Mouse (Mus musculus) urinary bladder, postnatal 36 days (tissue): Measurements from ENCODE around the gene Crybg1.
"Not testable (repeated sequence)": the region's sequence is repeated elsewhere in the genome, so short reads cannot be mapped to it uniquely, and the experiment has no call there.

Experiments
- DNase-seq, 2 experiments: peaks; one replicate each; pipeline ENCODE4 v3.0.0; 2022; ENCODE audit warnings: low spot score in 2 of 2, mixed read lengths in 1 of 2

The Crybg1 gene

DNA sequence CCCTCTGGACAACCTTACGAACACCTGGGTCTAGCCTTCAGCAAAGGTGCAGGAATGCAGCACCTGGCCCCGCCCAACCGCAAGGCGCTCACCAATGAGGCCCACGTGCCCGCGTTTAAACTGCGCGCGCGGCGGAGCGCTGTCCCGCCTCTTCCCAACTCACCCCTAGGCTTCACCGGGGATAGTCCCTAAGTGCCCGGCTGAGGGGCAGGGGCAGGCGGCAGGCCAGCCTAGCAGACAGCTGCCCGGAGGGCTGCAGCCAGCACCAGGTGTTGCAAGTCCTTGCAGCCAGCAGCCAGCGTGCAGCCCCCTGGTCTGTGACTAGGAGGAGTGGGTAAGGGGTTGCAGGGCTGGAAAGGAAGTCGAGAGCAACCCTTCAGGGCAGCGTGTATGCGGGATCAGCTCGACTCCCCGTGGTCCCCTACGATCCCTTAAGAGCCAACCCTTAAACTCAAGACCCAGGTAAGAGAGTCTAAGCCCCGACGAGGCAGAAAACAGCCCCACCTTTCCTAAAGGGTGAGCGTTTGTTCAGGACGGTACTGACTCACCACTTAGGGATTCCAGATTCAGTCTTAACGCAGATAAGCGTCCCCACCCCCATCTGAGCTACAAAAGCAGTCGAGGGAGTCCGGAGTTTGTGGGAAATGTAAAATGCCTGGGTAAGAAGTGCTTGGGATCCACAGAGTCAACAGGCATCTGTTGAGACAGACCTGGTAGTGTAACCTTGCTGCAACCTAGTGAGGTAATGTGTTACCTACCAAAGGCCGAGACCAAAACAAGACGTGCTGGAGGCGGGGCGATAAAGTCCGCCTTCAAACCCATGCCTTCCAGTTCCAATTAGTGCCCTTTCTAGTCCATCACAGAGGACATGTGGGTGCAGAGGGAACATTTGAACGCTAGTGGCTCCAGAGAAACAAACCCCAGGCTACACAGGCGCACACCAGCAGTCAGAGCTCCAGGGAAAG is 142.7 kb downstream of the Crybg1 start:
- DNase-seq = peak; percentile 46 to 62

DNA sequence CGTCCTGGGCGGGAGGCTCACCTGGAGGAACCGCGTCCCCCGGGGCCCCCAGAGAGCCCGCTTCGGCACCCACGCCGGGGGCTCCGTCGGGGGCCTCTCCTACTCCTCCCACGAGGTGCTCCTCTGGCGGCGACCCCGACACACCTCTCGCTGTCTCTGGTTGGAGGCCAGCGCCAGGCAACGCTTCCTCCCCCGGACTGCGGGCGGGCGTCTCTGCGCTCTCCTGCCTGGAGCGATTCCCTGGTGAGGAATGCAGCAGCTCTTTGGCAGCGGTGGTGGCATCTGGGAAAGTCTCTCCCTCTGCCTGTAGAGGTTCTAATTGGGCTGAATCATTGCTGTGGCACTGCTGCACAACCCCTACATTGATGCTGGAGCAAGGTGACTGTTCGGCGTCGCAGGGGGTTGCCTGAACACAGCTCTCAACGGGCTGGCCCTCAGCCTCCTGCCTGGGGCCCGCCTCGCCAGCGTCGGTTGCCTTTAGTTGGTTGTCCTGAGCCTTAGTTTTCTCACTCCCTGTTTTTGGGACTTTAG is 144.4 kb downstream of the Crybg1 start:
- peak in 1 of 2 experiments; percentile 24 for DNase-seq

DNA sequence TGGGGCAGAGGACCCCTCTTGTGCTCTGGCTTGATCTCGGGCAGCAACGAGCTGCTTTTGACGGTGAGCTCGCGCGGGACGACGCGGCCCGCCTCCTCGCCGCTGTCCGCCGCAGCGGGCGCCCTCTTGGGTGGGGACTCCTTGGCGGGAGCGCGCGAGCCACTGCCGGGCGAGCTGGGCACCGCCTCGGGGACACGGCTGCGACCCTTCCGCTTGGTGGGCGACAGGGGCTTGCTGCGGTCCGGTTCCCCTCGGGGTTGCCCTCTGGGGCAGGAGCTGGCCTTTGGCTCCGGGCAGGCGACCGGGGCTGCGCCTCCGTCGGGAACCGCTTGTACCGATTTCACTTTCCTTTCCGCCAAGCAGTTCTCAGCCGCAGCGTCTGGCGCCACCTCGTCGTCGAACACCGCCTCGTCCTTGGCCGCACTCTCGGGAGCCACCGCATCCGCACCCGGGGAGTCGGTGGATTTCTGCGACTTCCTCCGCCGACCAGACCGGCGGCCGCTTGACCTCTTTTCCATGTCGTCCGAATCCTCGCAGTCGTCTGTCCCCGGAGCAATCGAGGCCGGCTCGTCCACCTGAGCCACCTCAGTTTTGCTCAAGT is 145.0 kb downstream of the Crybg1 start:
- peak; percentile 54 to 71 for DNase-seq

DNA sequence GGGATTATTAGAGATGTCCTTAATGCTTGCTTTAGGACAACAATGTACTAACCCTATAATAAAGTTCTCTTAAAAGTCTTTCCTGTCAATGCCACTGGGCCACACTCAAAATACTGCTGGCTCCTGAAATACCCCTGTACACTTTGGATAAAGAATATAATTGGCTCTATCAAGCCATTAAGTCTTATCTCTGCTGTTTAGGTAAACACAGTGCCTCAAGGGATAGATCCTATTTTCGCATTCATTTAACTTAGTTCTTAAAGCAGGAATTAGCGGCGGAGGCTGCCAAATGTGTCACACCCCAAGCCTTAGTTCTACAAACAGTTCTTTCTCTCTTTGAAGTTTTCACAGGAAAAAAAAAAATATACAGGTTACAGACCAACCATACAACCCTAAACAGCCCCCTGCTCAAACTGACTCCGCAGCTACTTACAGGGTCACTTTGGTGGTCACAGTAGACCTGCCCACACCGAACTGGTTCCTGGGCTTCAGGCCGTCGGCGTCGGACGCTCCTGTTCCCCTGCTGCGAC is 145.6 kb downstream of the Crybg1 start:
- no peak for DNase-seq

DNA sequence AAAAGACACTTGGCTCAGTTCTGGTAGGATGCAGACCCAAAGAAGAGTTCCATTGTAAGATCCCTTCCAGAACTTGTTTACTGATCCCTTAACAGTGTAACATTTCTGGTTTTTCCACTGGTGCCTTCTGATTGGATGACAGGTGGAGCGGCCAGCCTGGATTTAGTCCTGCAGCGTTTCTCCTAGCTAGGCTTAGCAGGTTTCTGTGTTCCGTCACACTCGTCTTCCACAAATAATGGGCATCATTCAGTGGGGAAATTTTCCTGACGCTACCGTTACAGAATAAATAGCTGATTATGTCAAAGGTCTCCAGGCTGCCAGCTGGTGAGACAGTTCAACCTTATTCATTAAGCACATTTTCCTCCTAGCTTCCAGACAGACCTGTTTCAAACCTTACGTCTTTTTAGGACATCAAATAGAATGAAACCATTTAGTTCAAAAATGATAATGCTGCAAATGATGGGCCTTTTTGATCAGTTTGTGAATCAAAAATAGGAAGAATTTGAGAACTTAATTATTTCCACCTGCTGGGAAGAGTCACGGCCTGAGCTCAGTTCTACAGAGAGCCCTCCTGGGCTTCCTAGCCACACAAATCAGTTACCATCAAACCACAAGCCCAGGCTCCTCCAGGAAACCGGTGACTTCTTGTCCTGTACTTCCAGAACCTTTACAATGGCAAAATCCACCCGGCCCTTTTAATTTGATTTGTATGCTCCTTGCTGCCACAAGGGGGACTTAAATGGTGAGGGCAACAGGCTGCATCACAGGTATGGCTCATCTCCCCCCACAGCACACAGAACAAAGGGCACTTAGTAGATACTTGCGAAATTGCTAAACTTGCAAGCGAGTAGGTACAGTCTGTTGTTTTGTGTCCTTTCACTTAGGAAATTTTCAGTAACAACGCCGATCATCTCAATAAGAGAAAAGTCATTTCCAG is 146.4 kb downstream of the Crybg1 start:
- no peak for DNase-seq

DNA sequence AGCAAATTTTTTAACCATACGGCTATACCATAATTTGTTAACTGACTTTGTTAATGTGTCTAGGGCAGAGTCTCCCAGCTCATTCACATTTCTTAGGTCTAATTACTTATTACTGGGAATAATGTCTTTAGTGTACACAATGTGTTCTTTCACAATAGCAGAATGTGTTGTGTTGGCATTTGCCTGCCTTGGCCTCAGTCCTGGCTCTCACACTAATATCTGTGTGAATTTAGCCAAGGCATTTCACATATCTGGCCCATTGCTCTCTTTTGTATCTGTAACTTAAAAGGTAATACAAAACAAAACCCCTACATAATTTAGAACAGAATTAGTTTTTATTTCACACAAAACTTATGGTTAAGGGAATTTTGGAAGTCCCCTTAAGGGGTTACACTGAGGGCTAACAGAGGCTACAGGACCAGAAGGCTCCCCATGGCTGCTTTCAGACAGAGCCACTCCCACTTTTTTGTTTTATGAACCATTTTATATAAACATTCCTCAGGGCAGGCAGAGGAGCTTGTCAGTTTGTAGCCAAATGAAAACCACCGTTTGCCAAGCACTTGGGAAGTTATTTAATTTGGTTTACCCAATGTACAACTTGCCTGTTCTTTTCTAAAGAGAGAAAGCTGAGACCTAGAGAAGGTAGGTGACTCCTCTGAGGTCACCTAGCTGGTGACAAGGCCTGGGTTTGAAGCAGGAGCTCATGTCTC is 148.3 kb downstream of the Crybg1 start:
- no peak for DNase-seq

DNA sequence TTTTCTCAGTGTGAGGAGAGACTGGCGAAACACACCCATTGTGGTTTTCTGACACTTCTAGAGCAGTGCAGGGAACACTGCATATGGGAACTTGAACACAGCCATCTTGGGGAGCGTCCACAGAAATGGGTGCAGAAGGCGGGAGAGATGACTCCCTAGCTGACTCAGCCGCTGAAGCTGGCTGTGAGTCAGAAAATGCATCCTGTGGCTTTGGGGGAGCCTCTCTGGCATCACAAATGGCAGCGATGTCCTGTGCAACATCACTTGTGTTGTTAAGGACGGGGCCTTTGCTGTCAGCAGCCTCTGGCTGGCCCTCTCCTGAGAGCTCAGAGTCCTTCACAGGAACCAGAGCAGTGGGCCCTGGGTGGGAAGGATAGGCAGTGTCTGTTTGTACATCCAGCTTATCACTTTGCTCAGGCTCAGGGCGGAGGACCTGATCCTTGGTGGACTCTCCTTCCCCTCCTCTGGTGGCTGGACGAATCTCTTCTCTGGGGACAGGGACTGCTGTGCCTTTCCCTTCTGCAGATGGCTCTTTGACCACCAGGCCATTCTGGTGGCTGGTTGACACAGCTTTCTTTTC is 150.1 kb downstream of the Crybg1 start:
- no peak for DNase-seq

DNA sequence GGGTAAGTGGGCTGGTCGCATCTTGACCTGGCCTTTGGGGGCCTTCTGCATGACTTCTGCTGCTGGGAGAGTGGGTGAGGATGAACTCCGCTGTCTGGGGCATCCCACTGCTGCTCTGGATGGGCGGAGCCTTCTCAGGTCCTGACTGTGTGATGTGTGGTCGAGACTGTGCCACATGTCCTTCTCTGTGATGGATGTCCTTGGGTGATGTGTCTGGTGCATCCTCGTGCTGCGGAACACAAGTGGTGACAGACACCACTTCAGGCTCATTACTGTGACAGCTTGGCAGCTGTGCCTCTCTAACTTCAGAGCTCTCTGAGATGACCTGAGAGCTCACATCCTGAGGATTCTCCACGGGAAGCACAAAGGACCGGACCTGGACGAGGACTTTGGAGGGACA is 150.6 kb downstream of the Crybg1 start:
- no peak for DNase-seq

DNA sequence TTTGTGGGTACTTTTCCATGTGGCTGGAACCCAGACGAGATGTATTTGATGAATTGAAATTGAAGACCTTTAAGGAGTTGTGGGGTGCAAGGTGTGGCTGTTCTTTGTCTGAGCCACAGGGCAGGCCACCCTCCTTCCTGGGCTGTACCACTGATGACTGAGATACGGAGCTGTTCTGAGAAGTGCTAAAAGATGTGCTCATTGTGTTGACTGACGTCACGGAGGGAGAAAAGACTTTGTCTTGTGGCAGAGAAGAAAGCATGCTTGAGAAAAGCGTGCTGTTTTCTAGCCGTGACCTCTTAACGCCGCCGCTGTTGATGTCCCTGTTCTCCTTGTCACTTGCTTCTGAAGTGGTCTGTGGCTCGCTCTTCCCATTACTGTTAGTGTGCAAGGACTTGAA is 151.4 kb downstream of the Crybg1 start:
- no peak for DNase-seq

DNA sequence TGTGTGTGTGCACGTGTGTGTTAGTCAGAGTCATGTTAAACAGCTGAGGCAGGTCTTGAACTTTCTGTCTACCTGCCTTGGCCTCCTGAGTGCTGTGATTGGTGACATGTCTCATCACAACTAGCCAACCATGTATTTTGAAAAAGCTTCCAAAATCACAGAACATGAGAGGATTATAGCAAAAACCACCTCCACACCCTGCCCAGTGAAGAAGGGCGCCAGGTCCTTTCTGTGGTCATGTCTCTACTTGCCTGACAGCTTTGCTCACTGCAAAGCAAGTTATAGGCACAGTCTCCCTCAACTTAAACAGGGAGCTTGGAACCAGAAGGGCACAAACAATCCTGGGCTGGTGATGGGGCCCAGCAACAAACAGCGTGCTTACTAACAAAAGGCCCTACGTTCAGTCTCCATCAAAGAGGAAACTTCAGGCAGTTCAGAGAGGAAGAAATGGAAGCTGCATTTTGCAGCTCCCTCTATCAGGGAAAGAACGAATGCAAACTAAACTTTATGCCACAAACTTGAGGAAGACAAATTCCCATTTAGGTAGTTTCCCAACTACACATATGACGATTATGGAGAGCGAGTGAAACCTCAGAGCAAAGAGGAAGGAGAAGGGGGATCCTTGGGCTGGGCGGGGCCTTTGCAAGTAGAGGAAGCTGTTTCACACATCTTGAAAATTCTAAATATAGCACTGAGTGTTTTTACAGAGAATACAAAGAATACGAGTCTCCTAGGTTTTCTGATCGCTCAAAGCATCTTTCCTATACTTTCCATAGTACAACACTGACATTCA is 152.6 kb downstream of the Crybg1 start:
- no peak for DNase-seq

DNA sequence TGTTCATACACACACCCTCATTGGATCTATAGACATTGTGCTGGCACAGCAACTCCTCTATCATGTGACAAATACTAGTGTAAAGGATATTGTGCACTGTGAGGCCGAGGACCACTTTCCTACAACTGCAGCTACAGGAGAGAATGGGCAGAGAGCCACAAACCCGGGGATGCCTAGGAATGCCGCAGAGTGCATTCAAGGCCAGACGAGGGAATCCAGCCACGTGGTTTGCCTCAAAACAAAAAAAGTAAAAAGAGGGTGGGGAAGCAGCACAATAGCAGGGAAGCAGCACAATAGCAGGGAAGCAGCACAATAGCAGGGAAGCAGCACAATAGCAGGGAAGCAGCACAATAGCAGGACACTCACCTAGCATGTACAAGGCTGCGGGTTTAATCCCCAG is 155.5 kb downstream of the Crybg1 start:
- no peak for DNase-seq

DNA sequence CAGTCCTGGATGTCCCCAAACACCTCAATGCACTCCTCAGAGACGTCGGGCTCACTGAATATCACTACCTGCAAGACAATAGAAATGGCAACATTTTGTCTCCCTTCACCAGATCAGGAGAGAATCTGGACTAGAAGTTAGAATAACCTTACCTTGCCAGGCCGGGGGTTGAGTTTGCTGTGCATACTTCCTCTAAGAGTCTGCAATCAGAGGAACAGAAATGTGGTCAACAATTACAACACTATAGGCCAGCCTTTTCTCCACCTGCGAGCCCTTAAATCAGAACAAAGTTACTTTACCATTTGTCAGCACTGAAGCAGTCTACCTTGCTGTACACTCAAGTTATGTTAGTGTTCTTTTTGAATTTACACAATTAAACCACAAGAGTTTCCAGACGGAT is 156.1 kb downstream of the Crybg1 start:
- no peak for DNase-seq

DNA sequence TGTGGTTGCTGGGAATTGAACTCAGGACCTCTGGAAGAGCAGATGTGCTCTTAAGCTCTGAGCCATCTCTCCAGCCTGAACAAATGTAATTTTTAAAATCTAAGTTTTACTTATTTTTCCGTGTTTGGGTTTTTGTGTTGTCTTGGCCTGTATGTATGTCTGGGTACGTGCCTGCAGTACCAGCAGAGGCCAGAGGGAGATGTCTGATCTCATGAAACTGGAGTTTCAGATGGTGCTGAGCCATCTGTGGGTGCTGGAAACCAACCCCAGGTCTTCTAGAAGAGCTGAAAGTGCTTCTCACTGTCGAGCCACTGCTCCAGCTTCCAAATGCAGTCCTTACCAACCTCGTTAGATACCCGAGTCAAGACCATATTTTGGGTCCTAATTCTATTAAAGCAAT is 157.4 kb downstream of the Crybg1 start:
- no peak for DNase-seq

DNA sequence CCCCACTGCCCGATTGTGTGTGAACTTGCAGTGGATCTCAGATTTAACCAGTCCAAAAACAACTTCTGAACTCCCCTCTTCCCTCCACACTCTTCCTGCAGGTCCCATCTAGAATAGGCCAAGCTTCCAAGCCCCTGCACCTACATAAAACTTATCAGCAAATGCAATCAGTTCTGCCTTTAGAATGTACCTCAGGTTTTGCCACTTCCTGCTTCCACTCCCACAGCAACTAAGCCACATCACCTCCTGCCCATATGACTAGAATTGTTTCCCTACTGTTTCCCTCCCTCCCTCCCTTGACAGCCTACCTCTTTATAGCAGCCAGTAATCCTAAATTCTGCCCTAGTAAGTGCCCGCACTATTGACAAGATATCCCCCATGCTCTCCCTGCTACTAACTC is 164.8 kb downstream of the Crybg1 start:
- DNase-seq = no peak

DNA sequence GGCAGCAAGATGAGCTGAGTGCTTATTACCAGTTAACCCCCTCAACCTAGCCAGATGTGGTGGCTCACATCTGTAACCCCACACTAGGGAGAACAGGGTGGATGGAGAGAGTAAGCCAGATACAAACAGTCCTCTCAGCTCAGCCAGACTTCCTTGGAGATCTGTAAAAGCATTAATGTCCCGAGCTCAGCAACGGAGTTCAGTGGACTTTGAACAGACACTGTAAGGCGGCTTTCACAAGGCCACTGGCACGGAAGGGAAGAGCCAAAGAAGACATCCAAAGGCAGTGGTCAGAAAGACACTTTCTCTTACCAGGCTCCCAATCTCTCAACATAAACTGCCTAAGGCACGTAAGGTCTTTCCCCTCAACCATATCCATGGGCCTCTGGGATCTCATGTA is 165.4 kb downstream of the Crybg1 start:
- no peak for DNase-seq

DNA sequence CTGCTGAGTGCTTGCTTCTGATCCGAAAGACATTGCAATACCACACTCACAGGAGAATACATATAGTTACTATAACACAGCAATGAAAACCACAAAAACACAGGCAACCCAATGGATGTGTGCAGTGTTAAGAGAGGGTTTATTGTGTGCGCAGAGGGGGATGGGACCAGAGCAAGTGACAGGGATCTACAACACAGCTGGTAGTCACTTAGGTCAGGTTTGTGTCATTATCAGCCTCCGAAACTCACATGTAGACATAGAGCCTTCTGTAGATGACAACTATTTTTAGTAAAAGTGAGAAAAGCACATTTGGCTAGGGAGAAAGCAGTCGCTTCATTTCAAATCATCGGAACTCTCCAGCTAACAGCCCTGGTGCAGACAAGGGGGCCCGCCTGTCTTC is 166.2 kb downstream of the Crybg1 start:
- no peak for DNase-seq

DNA sequence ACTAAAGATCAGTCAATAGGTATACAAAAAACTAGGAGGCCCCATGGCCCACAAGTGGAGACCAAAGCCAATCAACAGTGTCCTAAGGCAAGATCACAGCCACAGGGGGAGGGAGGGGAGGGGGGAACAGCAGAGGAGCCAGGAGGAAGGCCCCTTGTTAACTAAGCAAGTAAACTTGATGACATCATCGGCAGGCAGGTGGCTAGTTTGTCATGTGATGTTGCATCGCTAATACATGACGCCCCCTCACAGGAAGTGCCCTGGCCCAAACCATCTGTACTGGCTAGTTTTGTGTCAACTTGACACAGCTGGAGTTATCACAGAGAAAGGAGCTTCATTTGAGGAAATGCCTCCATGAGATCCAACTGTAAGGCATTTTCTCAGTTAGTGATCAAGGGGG is 167.9 kb downstream of the Crybg1 start:
- DNase-seq = not testable (repeated sequence)

DNA sequence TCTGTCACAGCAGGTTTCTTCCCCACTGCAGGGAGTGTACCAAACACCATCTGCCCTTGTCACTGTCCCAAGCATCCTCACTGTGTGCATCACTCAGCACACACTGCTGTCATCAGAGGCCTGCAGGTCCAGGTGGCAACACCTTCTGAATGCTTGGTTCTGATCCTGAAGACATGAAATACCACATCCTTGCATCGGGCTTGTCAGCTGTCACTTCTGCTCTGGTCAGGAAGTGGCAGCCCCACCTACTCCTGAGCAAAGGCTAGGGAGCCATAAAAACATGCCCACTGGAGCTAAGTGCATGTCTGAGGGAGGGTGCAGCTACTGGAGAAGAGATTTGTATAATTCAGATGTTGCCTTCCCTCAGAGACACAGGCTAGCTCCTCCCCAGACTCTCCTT is 168.6 kb downstream of the Crybg1 start:
- DNase-seq = no peak

DNA sequence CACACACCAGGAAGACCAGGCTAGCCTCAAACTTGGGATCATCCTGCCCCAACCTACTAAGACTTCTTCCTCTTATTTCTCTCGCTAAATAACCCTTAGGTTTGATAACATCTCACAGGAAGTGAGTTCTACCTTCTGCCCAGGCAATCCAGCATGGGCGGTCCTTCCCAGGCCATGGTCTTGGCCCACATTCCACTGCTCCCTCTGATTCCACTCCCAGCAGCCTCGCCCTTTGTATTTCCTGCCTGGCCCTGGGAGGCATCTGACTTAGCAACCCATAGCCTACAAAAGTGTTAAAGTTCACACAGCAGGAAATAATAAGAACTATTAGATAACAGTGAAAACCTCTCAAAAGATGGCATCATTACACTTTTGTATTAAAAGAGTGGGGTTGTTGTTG is 171.3 kb downstream of the Crybg1 start:
- DNase-seq = peak in 1 of 2 experiments; percentile 54

DNA sequence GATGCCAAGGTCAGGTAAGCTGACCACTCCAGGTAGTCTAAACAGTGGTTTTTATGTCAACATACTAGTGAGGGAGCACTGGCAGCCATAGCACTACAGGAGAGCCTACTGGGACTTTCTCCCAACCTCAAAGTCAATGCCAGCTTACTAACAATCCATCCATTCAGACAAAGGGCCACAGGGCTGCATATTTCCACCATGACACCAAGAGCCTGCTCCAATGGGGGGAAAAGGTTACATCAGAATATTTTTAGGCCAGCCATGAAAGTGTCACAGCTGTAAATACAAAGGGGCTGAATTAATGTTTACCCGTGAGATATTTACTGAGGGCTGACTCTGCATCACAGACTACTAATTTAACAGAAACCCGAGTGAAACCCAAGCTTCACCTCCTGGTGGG is 175.4 kb downstream of the Crybg1 start:
- DNase-seq = no peak
